Mouse (Mus musculus) adrenal gland, postnatal 4 days (tissue): ENCODE data around the gene Ptprn2. TPM values are rescaled to one million over a fixed set of nuclear protein-coding genes. Genes with fewer than 3 reads are reported as not detected.
A peak's percentile ranks its signal among the peaks of the same experiment; 100 is the strongest.

Source experiments
- DNase-seq, 2 experiments: peaks; one replicate each; pipeline ENCODE4 v3.0.0; 2021 to 2022; ENCODE audit warnings: low spot score in 2 of 2, mixed read lengths in 2 of 2
- long read RNA-seq, 2 experiments: library from polyadenylated mRNA; stranded (forward); transcript quantifications; one replicate each; pipeline ENCODE4 v2.0.0; 2021
- total RNA-seq, 2 experiments: library from RNA; stranded (reverse); gene quantifications; 2 replicates each; pipeline ENCODE4 v1.2.3; 2021

Ptprn2 gene
- total RNA-seq: 10 to 100 TPM; 22.2 to 28.1 TPM
- long read RNA-seq, experiment 1, partial matches to known transcripts: 0 of 1 reads
- long read RNA-seq, experiment 1, other reads (novel, unspliced or antisense): 1 of 1 reads
- long read RNA-seq, experiment 2, partial matches to known transcripts: 4 of 9 reads
- long read RNA-seq, experiment 2, other reads (novel, unspliced or antisense): 5 of 9 reads

- peak; percentile 55 to 66 for DNase-seq
Observed at GRCm38 (mm10) chr12:116485591-116486403, at the start of gene Ptprn2. TSS of gene Ptprn2 (plus strand) at chr12:116485720.

DNA sequence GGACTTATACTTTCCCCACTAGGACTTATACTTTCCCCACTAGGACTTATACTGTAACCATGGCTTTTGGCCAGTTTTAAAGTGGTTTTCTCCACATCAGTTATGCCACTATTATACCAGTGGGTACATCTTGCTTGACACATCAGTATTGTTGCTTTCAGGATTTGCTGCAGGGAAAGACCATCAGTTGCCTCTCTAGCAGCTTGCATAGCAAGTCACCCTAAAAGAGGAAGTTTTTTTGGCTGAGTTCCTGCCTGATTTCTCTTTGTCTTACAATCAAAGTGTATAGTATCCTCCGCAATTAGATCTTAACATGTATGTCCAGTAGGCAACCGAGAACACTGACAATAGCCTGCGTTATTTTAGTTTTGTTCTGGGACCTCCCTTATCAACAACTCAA lies 49.4 kb upstream of the Ptprn2 start:
- DNase-seq: no peak

DNA sequence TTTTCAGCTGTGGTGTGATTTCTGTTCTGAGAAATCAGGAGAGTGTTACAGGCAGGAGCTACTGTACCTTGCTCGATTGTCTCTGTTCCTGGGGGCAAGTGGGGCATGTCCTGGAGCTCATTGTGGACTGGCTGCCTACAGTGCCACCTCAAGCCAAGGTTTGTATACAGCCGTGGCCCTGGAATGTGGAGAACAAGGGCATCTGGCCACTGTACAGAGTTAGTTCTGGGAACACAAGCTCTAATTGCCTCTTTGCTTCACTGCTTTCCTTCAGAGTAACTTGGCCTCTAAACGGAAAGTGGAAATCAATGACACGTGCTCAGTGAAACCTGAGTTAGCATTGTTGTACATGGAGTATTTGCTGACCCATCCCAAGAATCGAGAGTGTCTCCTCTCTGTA lies 46.9 kb upstream of the Ptprn2 start:
- no peak for DNase-seq

DNA sequence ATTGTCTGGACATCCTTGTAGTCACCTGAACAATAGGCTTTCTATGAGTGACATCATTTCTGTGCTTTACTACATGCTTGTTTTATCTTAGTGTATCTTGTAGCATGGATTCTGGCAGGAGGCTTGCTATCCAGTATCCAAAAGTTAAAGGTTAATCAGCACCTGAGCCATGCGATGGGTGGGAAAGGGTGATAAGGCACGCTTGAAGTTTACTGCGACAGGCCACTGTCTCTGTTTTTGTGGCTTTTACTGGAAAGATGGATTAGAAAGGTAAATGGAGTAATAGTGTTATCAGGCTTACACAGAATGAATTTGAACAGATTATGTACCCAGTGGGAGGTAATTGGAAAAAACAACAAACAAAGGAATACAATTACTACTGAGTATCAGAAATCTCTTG lies 43.3 kb upstream of the Ptprn2 start:
- DNase-seq: no peak

DNA sequence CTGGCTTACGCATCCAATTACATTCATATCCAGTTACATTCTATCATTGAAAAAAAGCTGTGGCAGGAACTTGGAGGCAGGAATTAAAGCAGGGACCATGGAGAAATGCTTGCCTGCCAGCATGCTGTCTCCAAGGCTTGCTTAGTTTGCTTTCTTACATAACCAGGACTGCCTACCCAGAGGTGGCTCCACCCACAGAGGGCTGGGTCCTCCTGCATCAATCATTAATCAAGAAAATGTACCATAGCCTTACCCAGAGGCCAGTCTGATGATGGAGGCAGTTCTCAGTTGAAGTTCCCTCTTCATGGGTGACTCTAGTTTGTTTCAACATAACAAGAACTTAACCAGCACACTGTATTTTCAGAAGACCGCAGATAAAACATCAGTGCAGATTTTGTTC lies 36.0 kb upstream of the Ptprn2 start:
- no peak for DNase-seq

GRCm38 (mm10) chr12:116460379-116461065 lies 25.0 kb upstream of the Ptprn2 start:
- DNase-seq: no peak

GRCm38 (mm10) chr12:116467030-116467429 lies 18.5 kb upstream of the Ptprn2 start:
- no peak for DNase-seq

DNA sequence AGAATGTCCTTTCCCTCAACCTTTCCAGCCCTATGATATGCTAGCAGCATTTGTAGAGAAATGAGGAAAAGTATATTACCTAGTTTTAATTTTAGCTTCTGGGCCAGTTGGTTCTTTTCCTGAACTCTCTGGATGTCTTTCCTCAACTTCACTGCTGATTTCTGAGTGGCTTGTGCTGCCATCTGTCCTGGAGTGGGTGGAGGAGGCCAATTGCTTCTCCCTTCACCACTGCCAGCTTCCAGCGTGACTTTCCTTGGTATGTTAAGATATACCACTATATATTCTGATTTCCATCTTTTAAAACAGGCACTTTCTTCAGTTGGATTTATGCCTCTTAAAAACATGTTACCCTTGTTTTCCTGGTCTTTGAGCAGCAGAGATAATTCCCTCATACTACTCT lies 17.2 kb upstream of the Ptprn2 start:
- no peak for DNase-seq

GRCm38 (mm10) chr12:116469096-116469495 lies 16.4 kb upstream of the Ptprn2 start:
- DNase-seq: no peak

DNA sequence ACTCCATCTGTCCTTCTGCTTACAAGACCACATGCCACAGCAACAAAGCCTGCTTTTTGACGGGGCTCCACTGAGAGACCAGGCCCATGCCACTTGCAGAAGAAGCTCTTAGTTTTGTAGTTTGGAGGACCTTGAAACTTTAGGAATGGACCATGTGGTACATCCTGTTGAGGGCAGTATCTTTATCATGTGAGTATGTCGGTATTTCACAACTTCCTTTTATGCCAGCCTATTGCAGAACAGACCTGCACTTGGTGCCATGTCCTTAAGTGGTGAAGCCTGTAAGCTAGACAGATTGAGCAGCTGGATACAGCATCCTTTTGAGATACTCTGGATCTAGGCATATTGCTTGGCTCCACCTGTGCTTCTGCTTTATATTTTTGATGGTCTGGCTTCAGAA lies 12.3 kb upstream of the Ptprn2 start:
- DNase-seq: no peak

DNA sequence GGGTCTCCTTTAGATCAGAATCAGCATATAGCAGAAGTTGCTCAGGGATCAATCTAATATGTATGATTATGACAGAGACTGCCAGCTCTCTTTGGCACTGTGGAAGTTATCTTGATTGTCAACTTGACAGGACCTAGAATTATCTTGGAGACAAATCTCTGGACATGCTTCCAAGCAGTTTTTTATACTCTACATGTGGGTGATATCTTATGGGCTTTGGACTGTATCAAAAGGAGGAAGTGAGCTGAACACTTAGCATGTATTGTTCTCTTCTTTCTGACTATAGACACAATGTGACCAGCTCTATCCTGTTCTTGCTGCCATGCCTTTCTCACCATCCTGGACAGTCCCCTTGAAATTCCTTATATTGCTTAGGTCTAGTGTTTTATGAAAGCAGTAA lies 11.8 kb upstream of the Ptprn2 start:
- DNase-seq: no peak

DNA sequence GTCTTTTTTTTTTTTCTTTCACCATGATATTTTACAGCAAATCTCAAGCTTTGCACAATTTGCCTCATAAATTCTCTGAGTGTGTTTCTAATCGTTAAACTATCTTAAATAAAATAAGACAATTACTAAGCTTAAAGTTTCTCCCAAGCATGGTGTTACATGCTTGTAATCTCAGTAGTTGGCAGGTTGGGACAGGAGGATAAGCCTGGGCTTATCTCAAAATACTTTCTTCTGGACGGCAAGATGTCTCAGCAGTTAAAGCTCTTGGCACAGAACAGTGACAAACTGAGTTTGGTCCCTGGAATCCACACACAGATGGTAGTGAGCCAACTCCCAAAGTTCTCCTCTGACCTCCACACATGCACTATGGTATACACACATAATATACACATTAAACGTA lies 10.8 kb upstream of the Ptprn2 start:
- no peak for DNase-seq

DNA sequence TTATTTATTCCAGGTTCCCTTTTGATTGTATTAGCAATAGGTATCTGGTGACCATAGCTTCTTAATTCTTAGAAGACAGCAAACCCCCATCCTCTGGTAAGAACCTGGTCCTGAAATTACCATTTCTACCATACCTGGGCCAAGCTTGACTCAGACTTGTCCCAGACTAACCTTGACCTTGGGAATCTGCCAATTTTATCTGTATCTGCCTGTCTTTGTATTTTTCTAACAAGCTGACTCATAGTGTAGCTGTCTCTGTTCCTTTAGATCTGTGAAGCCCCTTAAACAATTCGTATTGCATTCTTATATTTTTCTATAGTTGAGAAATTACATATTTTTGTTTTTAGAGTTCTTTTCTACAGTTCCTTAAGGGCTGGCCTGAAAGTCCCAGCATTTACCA lies 6.7 kb upstream of the Ptprn2 start:
- DNase-seq: no peak

DNA sequence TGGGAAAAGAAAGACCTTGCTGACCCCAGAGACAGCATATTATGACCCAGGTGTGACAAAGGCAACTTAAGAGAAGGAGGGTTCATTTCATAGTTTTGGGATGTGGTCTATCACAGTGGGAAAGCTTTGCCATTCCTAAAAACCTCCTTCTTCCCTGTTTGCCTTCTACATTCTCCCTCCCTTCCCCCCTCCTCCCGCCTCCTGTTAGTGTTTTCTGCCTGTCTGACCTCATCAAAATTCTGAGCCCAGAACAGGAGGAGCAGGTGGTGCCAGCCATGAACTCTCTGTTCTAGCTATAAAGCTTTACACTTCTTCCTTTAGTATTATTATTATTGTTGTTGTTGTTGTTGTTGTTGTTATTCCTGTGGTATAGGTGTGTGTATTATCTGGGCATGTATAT lies 3.6 kb upstream of the Ptprn2 start:
- no peak for DNase-seq

- DNase-seq: no peak
Observed at GRCm38 (mm10) chr12:116483581-116483980, 1.9 kb upstream of the Ptprn2 start.

GRCm38 (mm10) chr12:116484991-116485390 lies 529 bp upstream of the Ptprn2 start:
- no peak for DNase-seq

DNA sequence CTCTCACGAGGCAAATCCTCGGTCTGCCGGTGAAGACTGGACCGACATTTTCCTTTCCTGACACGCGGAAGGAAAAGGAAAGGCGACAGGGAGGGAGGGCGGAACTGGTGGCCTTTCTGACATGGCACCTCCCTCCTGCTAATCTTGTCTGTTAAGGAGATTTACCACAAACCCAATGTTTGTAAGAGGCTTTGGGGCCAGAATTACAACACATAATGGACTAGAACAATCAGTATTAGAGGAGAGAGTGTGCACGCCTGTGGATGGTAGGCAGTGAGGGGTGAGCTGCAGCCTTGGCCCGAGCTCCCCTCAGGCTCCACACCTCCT lies 847 bp downstream of the Ptprn2 start:
- no peak for DNase-seq

DNA sequence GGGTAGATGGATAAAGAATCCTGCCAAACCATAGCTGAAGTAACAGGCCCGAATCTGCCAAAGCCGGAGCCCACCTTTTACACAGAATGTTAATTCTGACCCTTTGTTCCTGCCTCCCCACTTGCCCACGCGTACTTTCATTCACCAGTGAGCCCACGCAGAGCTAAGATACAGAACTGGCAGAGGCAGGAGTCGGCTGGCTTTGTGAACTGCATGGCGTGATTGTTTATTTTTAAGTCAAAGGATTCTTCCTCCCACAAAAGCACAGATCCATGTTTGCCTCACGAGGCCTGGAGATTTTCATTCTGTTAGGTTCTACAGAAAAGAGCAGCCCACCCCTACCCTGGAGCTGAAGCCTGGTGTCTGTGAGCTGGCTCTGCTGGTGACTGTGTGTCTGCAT lies 3.3 kb downstream of the Ptprn2 start:
- DNase-seq: no peak

- no peak for DNase-seq
Observed at GRCm38 (mm10) chr12:116490575-116491356, 5.2 kb downstream of the Ptprn2 start.

DNA sequence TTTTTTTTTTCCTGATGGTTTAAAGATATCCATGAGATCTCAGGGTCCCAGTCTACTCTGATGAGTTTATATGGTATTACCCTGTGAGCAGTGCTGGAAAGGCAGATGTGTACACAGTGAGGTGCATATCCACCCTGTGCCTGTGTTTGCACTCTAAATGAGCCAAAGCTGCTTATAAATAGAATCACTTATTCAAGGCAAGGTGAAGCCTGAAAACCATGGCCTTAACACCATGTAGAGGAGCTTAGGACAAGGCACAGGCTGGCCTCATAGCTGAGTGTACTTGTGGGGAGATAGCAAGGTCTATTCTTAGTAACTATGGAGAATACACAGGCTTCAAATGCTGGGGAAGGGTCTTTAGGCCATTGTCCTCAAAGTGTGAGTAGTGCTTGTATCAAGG lies 13.1 kb downstream of the Ptprn2 start:
- DNase-seq: no peak

DNA sequence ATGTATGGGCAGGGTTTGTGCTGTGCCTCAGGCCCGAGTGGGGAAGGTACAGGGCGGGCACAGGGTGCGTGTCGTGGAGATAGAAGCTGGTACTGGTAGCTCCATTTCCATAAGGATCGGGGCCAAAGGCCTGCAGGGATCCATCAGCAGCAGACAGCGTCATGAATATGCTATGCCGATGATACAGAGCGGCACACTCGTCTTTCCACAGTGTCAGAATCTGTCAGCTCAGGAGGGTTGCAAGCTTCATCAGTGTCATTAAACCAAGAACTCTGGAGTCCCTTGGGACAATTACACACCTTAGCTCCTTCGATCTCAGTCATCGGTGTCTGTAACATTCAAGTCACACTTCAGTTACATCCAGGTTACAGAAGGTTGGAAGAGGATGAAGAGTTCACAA lies 15.1 kb downstream of the Ptprn2 start:
- no peak for DNase-seq

GRCm38 (mm10) chr12:116512482-116512881 lies 27.0 kb downstream of the Ptprn2 start:
- no peak for DNase-seq
